Mouse (Mus musculus): Measurements from ENCODE around the gene St6gal1. TPM values are rescaled to one million over a fixed set of nuclear protein-coding genes. Genes with fewer than 3 reads are reported as not detected.

The St6gal1 gene
- polyA plus RNA-seq, 1 experiment from 2014 or later: 21.1 TPM

- Histone ChIP-seq H3K27ac (replicated peaks) (no peak overlapping the region), H3K4me2 (no peak overlapping the region), H3K36me3 (no peaks in the 10 kb centered on the region), H3K9ac (replicated peaks) (no peak overlapping the region), H3K4me3 (replicated peaks) (no peak overlapping the region), H3K4me1 (no peaks in the 10 kb centered on the region), H3K9me3 (replicated peaks) (no peaks in the 10 kb centered on the region), H3K27me3 (replicated peaks) (no peaks in the 10 kb centered on the region)
- no peak for ATAC-seq (ENCODE audit: low FRiP score)
- 84% methylated on average over 5 of the region's 5 CpGs for WGBS
Measured at GRCm38 (mm10) chr16:23374938-23375337, 150.4 kb downstream of the St6gal1 start.

DNA sequence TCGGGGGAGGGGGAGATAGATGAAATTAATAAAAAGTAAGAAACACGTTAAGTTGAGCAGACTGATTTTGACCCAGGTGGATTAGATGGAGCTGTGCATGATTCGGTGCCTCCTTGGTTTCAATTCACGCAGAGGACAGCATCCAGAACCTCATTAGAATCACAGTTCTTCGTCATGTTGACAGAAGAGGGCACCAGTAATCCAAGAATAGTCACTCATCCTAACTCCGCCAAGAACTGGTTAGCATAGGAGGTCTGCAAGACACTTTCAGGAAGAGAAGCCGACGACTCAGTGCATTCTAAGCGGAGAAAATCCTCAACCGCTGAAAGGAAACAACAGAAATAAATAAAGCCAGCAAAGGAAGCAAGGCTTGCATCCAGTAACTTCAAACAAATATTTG lies 151.6 kb downstream of the St6gal1 start:
- WGBS: 67% methylated on average over 10 of the region's 10 CpGs
- no peaks in the 10 kb centered on the region for H3K27me3 ChIP-seq (replicated peaks)
- H3K9ac ChIP-seq (replicated peaks): no peak overlapping the region
- H3K4me3 ChIP-seq (replicated peaks): no peak overlapping the region
- H3K4me1 ChIP-seq: no peaks in the 10 kb centered on the region
- no peaks in the 10 kb centered on the region for H3K9me3 ChIP-seq (replicated peaks)
- H3K27ac ChIP-seq (replicated peaks): no peak overlapping the region
- H3K4me2 ChIP-seq: no peak overlapping the region
- ATAC-seq (ENCODE audit: low FRiP score): no peak
- no peaks in the 10 kb centered on the region for H3K36me3 ChIP-seq

- WGBS: 72% methylated on average over 3 of the region's 3 CpGs
- Histone ChIP-seq H3K9me3 (replicated peaks) (no peaks in the 10 kb centered on the region; the same call in 1 of the 2 replicates), H3K27me3 (replicated peaks) (no peaks in the 10 kb centered on the region), H3K36me3 (no peaks in the 10 kb centered on the region), H3K4me1 (no peaks in the 10 kb centered on the region), H3K4me2 (no peak overlapping the region), H3K4me3 (replicated peaks) (no peak overlapping the region), H3K27ac (replicated peaks) (no peak overlapping the region), H3K9ac (replicated peaks) (no peak overlapping the region)
- no peak for ATAC-seq (ENCODE audit: low FRiP score)
Measured at GRCm38 (mm10) chr16:23379536-23380230, 155.1 kb downstream of the St6gal1 start.

GRCm38 (mm10) chr16:23384304-23384703 lies 159.8 kb downstream of the St6gal1 start:
- H3K27me3 ChIP-seq (replicated peaks): no peaks in the 10 kb centered on the region
- no peak overlapping the region for H3K9ac ChIP-seq (replicated peaks)
- H3K4me1 ChIP-seq: no peaks in the 10 kb centered on the region
- H3K4me3 ChIP-seq (replicated peaks): no peak overlapping the region
- no peaks in the 10 kb centered on the region for H3K36me3 ChIP-seq
- no peak overlapping the region for H3K4me2 ChIP-seq
- no peak overlapping the region for H3K27ac ChIP-seq (replicated peaks)
- H3K9me3 ChIP-seq (replicated peaks): no peaks in the 10 kb centered on the region; the same call in 1 of the 2 replicates
- ATAC-seq (ENCODE audit: low FRiP score): no peak

DNA sequence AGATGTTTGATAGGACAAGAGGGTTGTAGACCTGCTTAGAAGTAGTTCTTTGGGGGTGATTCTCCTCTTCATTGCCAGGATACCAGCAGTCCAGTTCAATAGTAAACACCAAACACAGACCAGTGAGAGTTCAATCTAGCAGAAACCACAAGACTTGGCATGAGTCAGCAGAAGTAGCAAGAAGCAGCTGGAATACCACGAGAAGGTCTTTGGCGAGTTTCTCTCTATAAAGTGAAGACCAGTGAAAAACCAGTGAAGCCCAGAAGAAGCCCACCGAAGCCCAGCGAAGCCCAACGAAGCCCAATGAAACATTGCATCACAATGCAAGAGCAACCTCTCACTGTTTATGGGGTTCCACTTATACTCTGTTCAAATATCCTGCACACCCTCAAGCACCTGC lies 173.4 kb downstream of the St6gal1 start:
- no peak overlapping the region for H3K27ac ChIP-seq (replicated peaks)
- H3K9ac ChIP-seq (replicated peaks): no peak overlapping the region
- H3K9me3 ChIP-seq (replicated peaks): no peaks in the 10 kb centered on the region
- no peaks in the 10 kb centered on the region for H3K36me3 ChIP-seq
- no peak overlapping the region for H3K4me2 ChIP-seq
- ATAC-seq (ENCODE audit: low FRiP score): no peak
- H3K4me3 ChIP-seq (replicated peaks): no peak overlapping the region
- no peaks in the 10 kb centered on the region for H3K4me1 ChIP-seq
- 92% methylated on average over 5 of the region's 5 CpGs for WGBS
- H3K27me3 ChIP-seq (replicated peaks): no peaks in the 10 kb centered on the region

DNA sequence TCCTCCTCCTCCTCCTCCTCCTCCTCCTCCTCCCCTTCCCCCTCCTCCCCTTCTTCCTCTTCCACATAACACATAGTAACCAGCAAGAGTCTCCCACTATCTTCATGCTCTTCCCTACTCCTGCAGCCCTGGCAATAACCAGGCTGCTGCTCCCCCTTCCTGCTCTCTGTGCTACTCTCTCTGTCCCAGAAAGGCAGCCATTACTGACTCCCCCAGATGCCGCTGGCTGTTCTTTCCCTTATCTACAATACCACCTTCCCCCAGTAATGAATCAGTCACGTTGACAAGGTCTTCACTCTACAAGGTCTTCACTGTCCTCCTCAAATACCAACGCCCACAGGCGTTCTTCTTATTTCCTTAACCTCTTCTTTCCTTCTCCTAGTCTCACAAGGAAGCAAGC lies 176.9 kb downstream of the St6gal1 start:
- H3K9me3 ChIP-seq (replicated peaks): no peaks in the 10 kb centered on the region
- no peak overlapping the region for H3K4me3 ChIP-seq (replicated peaks)
- ATAC-seq (ENCODE audit: low FRiP score): no peak
- no peak overlapping the region for H3K9ac ChIP-seq (replicated peaks)
- H3K4me2 ChIP-seq: no peak overlapping the region
- H3K36me3 ChIP-seq: no peaks in the 10 kb centered on the region
- no peaks in the 10 kb centered on the region for H3K4me1 ChIP-seq
- no peaks in the 10 kb centered on the region for H3K27me3 ChIP-seq (replicated peaks)
- H3K27ac ChIP-seq (replicated peaks): no peak overlapping the region
- WGBS: 71% methylated on average over 4 of the region's 4 CpGs

GRCm38 (mm10) chr16:23401959-23402358 lies 177.4 kb downstream of the St6gal1 start:
- no peak for ATAC-seq (ENCODE audit: low FRiP score)
- 72% methylated on average over 3 of the region's 3 CpGs for WGBS
- H3K36me3 ChIP-seq: no peaks in the 10 kb centered on the region

DNA sequence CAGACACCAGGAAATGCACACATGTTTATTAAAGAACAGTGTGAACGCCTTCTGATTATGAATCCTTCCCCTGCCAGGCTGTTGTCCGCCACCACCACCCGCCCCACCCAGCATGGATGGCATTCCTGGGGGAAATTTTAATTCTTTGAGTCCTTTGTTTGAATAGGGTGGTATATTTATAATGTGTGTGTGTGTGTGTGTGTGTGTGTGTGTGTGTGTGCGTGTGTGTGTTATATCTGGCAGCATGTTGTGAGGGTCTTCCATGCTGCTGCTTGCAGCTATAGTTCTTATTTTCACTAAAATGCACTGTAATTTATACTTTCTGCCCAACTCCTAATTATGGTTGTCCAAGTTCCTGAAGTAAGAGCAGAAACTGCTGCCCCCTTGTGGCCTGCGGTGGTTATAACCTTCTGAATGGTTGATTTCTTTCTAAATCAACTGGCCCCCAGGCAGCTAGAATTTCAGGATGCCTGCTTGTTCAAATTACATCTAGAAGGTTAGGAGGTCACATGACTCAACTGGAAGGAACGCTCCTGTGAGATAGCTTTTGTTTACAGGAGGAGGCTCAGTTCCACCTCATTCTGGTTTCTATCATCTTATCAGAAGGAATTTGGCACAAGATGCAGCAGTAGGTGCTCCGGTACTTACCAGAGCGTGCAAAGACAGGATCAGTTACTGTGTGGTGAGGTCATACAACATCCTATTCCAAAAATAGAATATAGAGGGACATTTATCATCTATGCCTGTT lies 178.6 kb downstream of the St6gal1 start:
- Histone ChIP-seq H3K27me3 (replicated peaks) (no peaks in the 10 kb centered on the region), H3K27ac (replicated peaks) (no peak overlapping the region), H3K9ac (replicated peaks) (no peak overlapping the region), H3K9me3 (replicated peaks) (no peaks in the 10 kb centered on the region), H3K36me3 (no peaks in the 10 kb centered on the region), H3K4me1 (no peaks in the 10 kb centered on the region), H3K4me2 (no peak overlapping the region), H3K4me3 (replicated peaks) (no peak overlapping the region)
- WGBS: 58% methylated on average over 8 of the region's 8 CpGs
- ATAC-seq (ENCODE audit: low FRiP score): no peak

More at GRCm38 (mm10) chr16:23401959-23402358, 177.4 kb downstream of the St6gal1 start:
- no peak overlapping the region for H3K4me2 ChIP-seq
- H3K9ac ChIP-seq (replicated peaks): no peak overlapping the region
- no peaks in the 10 kb centered on the region for H3K27me3 ChIP-seq (replicated peaks)
- H3K9me3 ChIP-seq (replicated peaks): no peaks in the 10 kb centered on the region
- H3K4me3 ChIP-seq (replicated peaks): no peak overlapping the region
- no peaks in the 10 kb centered on the region for H3K4me1 ChIP-seq
- H3K27ac ChIP-seq (replicated peaks): no peak overlapping the region

Other genes with a start within 250 kb of the St6gal1 start
- 0.46 and 0.55 TPM in 2 replicates for gene Kng2, start 195.3 kb upstream of the St6gal1 start, polyA plus RNA-seq (2015; fragmentation: Nextera tagmentation; extraction: Ambion mirVana)
- 0.47 and 0.49 TPM in 2 replicates for gene Kng1, start 166.9 kb upstream of the St6gal1 start, polyA plus RNA-seq (2015; fragmentation: Nextera tagmentation; extraction: Ambion mirVana)
- gene Eif4a2, start 117.3 kb upstream of the St6gal1 start, polyA plus RNA-seq (2015; fragmentation: Nextera tagmentation; extraction: Ambion mirVana): 347 and 374 TPM in 2 replicates
- gene Rfc4, start 97.0 kb upstream of the St6gal1 start, polyA plus RNA-seq (2015; fragmentation: Nextera tagmentation; extraction: Ambion mirVana): 35.3 and 56.6 TPM in 2 replicates
- gene Adipoq, start 78.2 kb upstream of the St6gal1 start, polyA plus RNA-seq (2015; fragmentation: Nextera tagmentation; extraction: Ambion mirVana): 0.24 and 0.42 TPM in 2 replicates
- 0.08 TPM in 1 of 2 replicates, not detected in the other for gene Rtp1, start 204.4 kb downstream of the St6gal1 start, polyA plus RNA-seq (2015; fragmentation: Nextera tagmentation; extraction: Ambion mirVana)